In the genomic region with DNA sequence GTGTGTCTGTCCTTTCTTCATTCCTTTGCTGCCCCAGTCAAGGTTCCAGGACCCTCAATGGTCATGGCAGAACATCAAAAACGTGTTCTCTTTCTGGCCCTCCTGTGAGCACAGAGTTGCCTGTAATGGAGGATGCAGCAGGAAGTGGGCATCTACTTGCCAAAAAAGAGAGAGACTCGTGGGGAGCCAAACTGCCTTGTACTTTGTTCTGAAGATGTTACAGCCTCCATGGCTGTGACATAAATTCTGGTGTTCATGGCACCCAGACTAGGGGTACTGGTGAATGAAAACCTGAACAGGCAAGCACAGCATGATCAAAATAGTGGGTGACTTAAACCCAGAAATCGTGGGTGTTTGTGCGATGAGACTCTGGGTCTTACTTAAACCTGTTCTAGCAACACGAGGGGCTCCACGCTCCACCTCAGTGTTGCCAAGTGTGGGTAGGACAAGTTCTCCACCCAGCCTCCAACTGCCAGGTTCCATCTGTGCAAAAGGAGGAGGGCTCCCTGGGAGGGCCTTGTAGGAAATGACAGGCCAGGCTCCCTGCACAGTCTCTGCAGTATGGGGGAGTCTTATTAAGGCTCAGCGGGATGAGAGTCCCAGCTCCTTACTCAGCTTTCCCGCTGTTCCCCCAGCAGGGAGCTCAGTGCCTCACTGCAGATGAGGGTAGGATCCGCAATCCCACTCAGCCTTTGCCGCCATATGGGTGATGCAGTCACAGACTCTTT, we compare ENCODE assay signal across 16 mouse cellular contexts. TPM values are rescaled to one million over a fixed set of nuclear protein-coding genes. Genes with fewer than 3 reads are reported as not detected.
A peak's percentile ranks its signal among the peaks of the same experiment; 100 is the strongest.
DNase-seq lines count a peak whose midpoint lies in the region.
"Had no signal": no experiment of that assay in that cellular context is flagged by ENCODE, and none has a peak within 500 bp of the region (broad histone marks: within the 10 kb centered on the region; RNA-seq: fewer than 3 reads in every experiment).

No protein-coding gene starts in this region.

- DNase-seq in CD4-positive, CD25-positive, alpha-beta regulatory T cell, adult 2 months (ENCODE audit: low read depth, low spot score): peak; percentile 44
- peak; percentile 73 to 85 for DNase-seq in layer of hippocampus, adult 8-10 months (ENCODE audit: low spot score in 2 of 2)
- DNase-seq in left cerebral cortex, postnatal 25 days (ENCODE audit: low spot score in 2 of 2): peak; percentile 60 to 94
- DNase-seq in cerebellum, adult 8-10 months: no peak
- DNase-seq in adrenal gland, postnatal 4 days (ENCODE audit: low spot score in 2 of 2): no peak
- DNase-seq in embryonic facial prominence, embryonic 10.5 days (ENCODE audit: low spot score): no peak
- DNase-seq: cerebellum, postnatal 14 days; kidney, adult 9 months; lung, embryonic 14.5 days; retina, postnatal 1 day had no signal

- 66% methylated on average over 10 of the region's 10 CpGs for WGBS in embryonic facial prominence, embryonic 10.5 days

- H3K27me3 ChIP-seq in embryonic facial prominence, embryonic 10.5 days (replicated peaks; ENCODE audit: low read depth, poor library complexity, severe bottlenecking): no peaks in the 10 kb centered on the region
- H3K27me3 ChIP-seq: limb, embryonic 12.5 days; midbrain, embryonic 12.5 days; stomach, embryonic 15.5 days had no signal

- intact Hi-C loops in left cerebral cortex, postnatal 25 days (cut with DNase I): loop anchor here (1.0 to 2.0 kb wide), 2 partner anchors 76 to 205 kb away; no protein-coding TSS in a partner anchor

- no peaks in the 10 kb centered on the region for H3K9me3 ChIP-seq in embryonic facial prominence, embryonic 10.5 days
- H3K9me3 ChIP-seq: limb, embryonic 12.5 days; midbrain, embryonic 12.5 days; stomach, embryonic 15.5 days had no signal

- no peak overlapping the region for H3K4me3 ChIP-seq in brown adipose tissue, adult 24 weeks (ENCODE audit: insufficient read depth, low read depth, low read length)
- no peak overlapping the region for H3K4me3 ChIP-seq in embryonic facial prominence, embryonic 10.5 days
- H3K4me3 ChIP-seq: limb, embryonic 12.5 days; midbrain, embryonic 12.5 days; stomach, embryonic 15.5 days had no signal

- H3K27ac ChIP-seq in brown adipose tissue, adult 24 weeks (replicated peaks; ENCODE audit: low read depth, low read length): peak overlapping the region; percentile 88; the same call in 1 of the 2 replicates
- no peak overlapping the region for H3K27ac ChIP-seq in embryonic facial prominence, embryonic 10.5 days (replicated peaks)
- H3K27ac ChIP-seq: limb, embryonic 12.5 days; midbrain, embryonic 12.5 days; stomach, embryonic 15.5 days had no signal

- no peaks in the 10 kb centered on the region for H3K4me1 ChIP-seq in brown adipose tissue, adult 24 weeks (ENCODE audit: control insufficient read depth, insufficient read depth, insufficient read length, low read length)
- H3K4me1 ChIP-seq in embryonic facial prominence, embryonic 10.5 days: no peaks in the 10 kb centered on the region
- H3K4me1 ChIP-seq: limb, embryonic 12.5 days; midbrain, embryonic 12.5 days; stomach, embryonic 15.5 days had no signal

- H3K36me3 ChIP-seq in embryonic facial prominence, embryonic 10.5 days (replicated peaks): no peaks in the 10 kb centered on the region
- H3K36me3 ChIP-seq: limb, embryonic 12.5 days; midbrain, embryonic 12.5 days; stomach, embryonic 15.5 days had no signal

RNA-seq across cellular contexts. Expression of gene Art2b, which starts 32.2 kb away (rescaled TPM):
- polyA plus RNA-seq in brown adipose tissue, adult 24 weeks (2012; ENCODE audit: insufficient read depth, insufficient read length, missing spikeins): not detected in 2 replicates
- not detected for total RNA-seq in layer of hippocampus, adult 8-10 months (2022)
- total RNA-seq in left cerebral cortex, postnatal 25 days (2021): not detected
- under 1 TPM in 1 of 2 experiments, not detected in 1; 0.11 TPM for total RNA-seq in adrenal gland, postnatal 4 days (2021)
- polyA plus RNA-seq in embryonic facial prominence, embryonic 10.5 days (2016; fragmentation: Nextera tagmentation; extraction: Ambion mirVana): not detected in 2 replicates
- total RNA-seq: heart, adult 8-10 months had no signal
- polyA plus RNA-seq: limb, embryonic 12.5 days; lung, embryonic 14.5 days; midbrain, embryonic 12.5 days; neural tube, embryonic 11.5 days; stomach, embryonic 15.5 days had no signal

RNA-seq across cellular contexts. Expression of gene Clpb, which starts 45.8 kb away (rescaled TPM):
- 103 and 129 TPM in 2 replicates for polyA plus RNA-seq in brown adipose tissue, adult 24 weeks (2012; ENCODE audit: insufficient read depth, insufficient read length, missing spikeins)
- 10 to 100 TPM; 50.7 to 64.1 (median 56.9) TPM for total RNA-seq in layer of hippocampus, adult 8-10 months (2022)
- total RNA-seq in left cerebral cortex, postnatal 25 days (2021): 10 to 100 TPM; 51.0 to 51.9 TPM
- 10 to 100 TPM; 47.3 to 51.0 TPM for total RNA-seq in adrenal gland, postnatal 4 days (2021)
- 56.2 and 58.3 TPM in 2 replicates for polyA plus RNA-seq in embryonic facial prominence, embryonic 10.5 days (2016; fragmentation: Nextera tagmentation; extraction: Ambion mirVana)

Comparison
In these comparisons a context has a peak if more than half of its experiments do, and no peak if none do; other contexts are left out.
1. DNase-seq: peak in CD4-positive, CD25-positive, alpha-beta regulatory T cell, adult 2 months (single experiment), layer of hippocampus, adult 8-10 months (2 of 2) and left cerebral cortex, postnatal 25 days (2 of 2); none in cerebellum, adult 8-10 months (single experiment), adrenal gland, postnatal 4 days (0 of 2) and embryonic facial prominence, embryonic 10.5 days (single experiment).